In genomic region chr5:20352941-20353340, GRCm38 (mm10) we compare ENCODE assay signal across 22 mouse cellular contexts.
DNase-seq lines count a peak whose midpoint lies in the region; ATAC-seq and TF ChIP-seq lines count a peak whose summit lies in the region.
"Had no signal": no experiment of that assay in that cellular context is flagged by ENCODE, and none has a peak within 500 bp of the region (broad histone marks: within the 10 kb centered on the region; RNA-seq: fewer than 3 reads in every experiment).

No protein-coding gene starts in this region.

- no peaks in the 10 kb centered on the region for H3K27me3 ChIP-seq in embryonic facial prominence, embryonic 10.5 days (replicated peaks; ENCODE audit: low read depth, poor library complexity, severe bottlenecking)
- H3K27me3 ChIP-seq in heart, adult 2 months (ENCODE audit: control insufficient read depth, insufficient read depth, low read length) = no peaks in the 10 kb centered on the region
- H3K27me3 ChIP-seq: embryonic facial prominence, embryonic 12.5 days; forebrain, embryonic 13.5 days; forebrain, embryonic 15.5 days had no signal

- intact Hi-C loops in heart, adult 2 months (cut with DNase I) = no loop called here

- no peak for TF ChIP-seq POLR2A in heart, adult 2 months (IDR thresholded peaks at IDR 0.05; ENCODE audit: insufficient read depth, low read depth, low read length)

- DNase-seq in A20 (ENCODE audit: low read depth, low spot score) = peak; percentile 32
- no peak for DNase-seq in embryonic facial prominence, embryonic 10.5 days (ENCODE audit: low spot score)
- no peak for DNase-seq in heart, adult 2 months
- DNase-seq in cerebellum, adult 9-10 months = no peak
- no peak for DNase-seq in cerebellum, adult 11 months
- DNase-seq: adrenal gland, adult 8-10 months; adrenal gland, postnatal 14 days; adrenal gland, postnatal 36 days; cerebellum, adult 18-20 months; cerebellum, adult 8-10 months; cerebellum, postnatal 10 days; cerebellum, postnatal 25 days; embryo, embryonic 11 days; forebrain, postnatal 0 days had no signal

- peak; percentile 63 for ATAC-seq in common myeloid progenitor, adult 5-6 weeks (replicated peaks; ENCODE audit: low read depth, poor library complexity, severe bottlenecking)
- 0 out of 2 replicates have a peak, but pooled peaks have one; percentile 37 for ATAC-seq in megakaryocyte progenitor cell, adult 5-6 weeks (replicated peaks; ENCODE audit: poor library complexity)
- ATAC-seq: activated CD4-positive, CD25-positive, alpha-beta regulatory T cell, adult 4 months; forebrain, embryonic 13.5 days; forebrain, embryonic 15.5 days; forebrain, postnatal 0 days; Patski had no signal

- TF ChIP-seq EP300 in heart, adult 2 months (IDR thresholded peaks at IDR 0.05; ENCODE audit: insufficient read depth, low read depth, low read length) = no peak

- no peak overlapping the region for H3K27ac ChIP-seq in embryonic facial prominence, embryonic 10.5 days (replicated peaks)
- H3K27ac ChIP-seq in heart, adult 2 months = no peak overlapping the region
- H3K27ac ChIP-seq: embryonic facial prominence, embryonic 12.5 days; forebrain, embryonic 13.5 days; forebrain, embryonic 15.5 days had no signal

- no peaks in the 10 kb centered on the region for H3K9me3 ChIP-seq in embryonic facial prominence, embryonic 10.5 days
- H3K9me3 ChIP-seq: embryonic facial prominence, embryonic 12.5 days; forebrain, embryonic 13.5 days; forebrain, embryonic 15.5 days; G1E had no signal

- no peaks in the 10 kb centered on the region for H3K4me1 ChIP-seq in embryonic facial prominence, embryonic 10.5 days
- no peaks in the 10 kb centered on the region for H3K4me1 ChIP-seq in heart, adult 2 months (ENCODE audit: control insufficient read depth, insufficient read depth, low read length)
- H3K4me1 ChIP-seq: embryonic facial prominence, embryonic 12.5 days; forebrain, embryonic 13.5 days; forebrain, embryonic 15.5 days had no signal

- H3K4me3 ChIP-seq in embryonic facial prominence, embryonic 10.5 days = no peak overlapping the region
- no peak overlapping the region for H3K4me3 ChIP-seq in heart, adult 2 months
- H3K4me3 ChIP-seq: embryonic facial prominence, embryonic 12.5 days; forebrain, embryonic 13.5 days; forebrain, embryonic 15.5 days had no signal

- WGBS in embryonic facial prominence, embryonic 10.5 days = 94% methylated on average over 8 of the region's 8 CpGs
- WGBS in heart, adult 2 months = 75% methylated on average over 8 of the region's 8 CpGs

- H3K79me2 ChIP-seq in heart, adult 2 months (replicated peaks; ENCODE audit: control insufficient read depth, insufficient read depth, low read length) = no peaks in the 10 kb centered on the region

- no peaks in the 10 kb centered on the region for H3K36me3 ChIP-seq in embryonic facial prominence, embryonic 10.5 days (replicated peaks)
- no peaks in the 10 kb centered on the region for H3K36me3 ChIP-seq in heart, adult 2 months (ENCODE audit: control insufficient read depth, insufficient read depth, low read length)
- H3K36me3 ChIP-seq: embryonic facial prominence, embryonic 12.5 days; forebrain, embryonic 15.5 days; G1E had no signal

- H3K9ac ChIP-seq in heart, adult 2 months (ENCODE audit: low read depth, low read length) = no peak overlapping the region
- H3K9ac ChIP-seq: embryonic facial prominence, embryonic 12.5 days; forebrain, embryonic 13.5 days; forebrain, embryonic 15.5 days; forebrain, postnatal 0 days had no signal

- TF ChIP-seq CTCF in heart, adult 2 months (IDR thresholded peaks at IDR 0.05) = no peak
